In the genomic region with DNA sequence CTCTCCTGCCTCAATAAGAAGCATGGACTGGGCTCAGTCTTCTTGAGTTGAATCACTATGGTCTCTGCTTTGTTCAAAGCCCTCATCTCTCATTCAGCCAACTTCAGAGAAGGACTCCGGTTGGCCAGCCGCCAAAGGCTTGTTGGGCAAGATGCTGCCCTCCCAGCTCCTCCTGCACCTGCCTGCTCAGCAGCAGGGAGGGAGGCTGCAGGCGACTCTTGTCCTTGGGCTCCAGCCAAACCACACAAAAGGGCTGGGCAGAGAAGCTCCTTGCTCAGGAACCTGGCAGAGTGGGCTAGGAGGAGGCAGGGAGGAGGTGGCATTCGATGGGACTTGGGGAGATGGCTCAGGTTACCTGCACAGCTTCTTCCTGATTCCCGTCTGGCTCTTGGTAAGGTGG, we compare ENCODE assay signal across 8 mouse cellular contexts. TPM values are rescaled to one million over a fixed set of nuclear protein-coding genes. Genes with fewer than 3 reads are reported as not detected.
DNase-seq lines count a peak whose midpoint lies in the region; ATAC-seq lines count a peak whose summit lies in the region.

No protein-coding gene starts in this region.

- ATAC-seq in megakaryocyte progenitor cell, adult 5-6 weeks (replicated peaks; ENCODE audit: poor library complexity), result peak; percentile 59
- no peak for ATAC-seq in CD4-positive, CD25-positive, alpha-beta regulatory T cell, adult 4 months

- peak; percentile 55 to 56 for DNase-seq in heart, adult 18-20 months
- DNase-seq in heart, adult 11 months, result no peak
- peak; percentile 75 for DNase-seq in adrenal gland, postnatal 25 days
- DNase-seq in fat pad, adult 2 months (ENCODE audit: extremely low read depth, low read depth, low spot score), result peak; percentile 98
- DNase-seq in kidney, adult 18-20 months, result peak; percentile 89
- peak; percentile 58 for DNase-seq in urinary bladder, adult 2 months (ENCODE audit: low spot score)

RNA-seq across cellular contexts. Expression of a gene that starts 3.3 kb away (rescaled TPM):
- 1 to 10 TPM; 4.2 to 4.4 TPM for total RNA-seq in heart, adult 18-20 months (2021)
- 2.4 and 4.8 TPM in 2 replicates for total RNA-seq in adrenal gland, postnatal 25 days (2021)
- total RNA-seq in megakaryocyte progenitor cell, adult 5-6 weeks (2015), result 19.8 and 26.1 TPM in 2 replicates
- 14.5 and 20.2 TPM in 2 replicates for total RNA-seq in megakaryocyte progenitor cell, adult 5-6 weeks (2017)
- 3.4 TPM in 2 replicates for polyA plus RNA-seq in urinary bladder, adult 2 months (2012; rRNA removed)
- 1 to 10 TPM; 2.0 to 4.3 TPM for polyA plus RNA-seq in CD4-positive, CD25-positive, alpha-beta regulatory T cell, adult 4 months (2017; shearing (Covaris generic))

RNA-seq across cellular contexts. Expression of a gene that starts 20.8 kb away (rescaled TPM):
- total RNA-seq in heart, adult 18-20 months (2021), result 10 to 100 TPM; 16.7 to 25.6 TPM
- 116 and 153 TPM in 2 replicates for total RNA-seq in adrenal gland, postnatal 25 days (2021)
- total RNA-seq in megakaryocyte progenitor cell, adult 5-6 weeks (2015), result not detected in 2 replicates
- total RNA-seq in megakaryocyte progenitor cell, adult 5-6 weeks (2017), result not detected in 2 replicates
- 1.2 and 1.5 TPM in 2 replicates for polyA plus RNA-seq in urinary bladder, adult 2 months (2012; rRNA removed)
- under 1 TPM in 1 of 2 experiments, not detected in 1; 0.07 TPM for polyA plus RNA-seq in CD4-positive, CD25-positive, alpha-beta regulatory T cell, adult 4 months (2017; shearing (Covaris generic))

Comparison
In these comparisons a context has a peak if more than half of its experiments do, and no peak if none do; other contexts are left out.
1. RNA of a gene that starts 20.8 kb away (total RNA-seq): 116 to 153 TPM in adrenal gland, postnatal 25 days and 16.7 to 25.6 TPM in heart, adult 18-20 months; not detected in megakaryocyte progenitor cell, adult 5-6 weeks; every median in the first group is over 10 times any median in the second.